Mouse (Mus musculus): ENCODE measurements at regions not wholly inside any gene's neighbourhood (a gene's known extent, or its start where the extent isn't known, plus 50 kb on each side); places are given as distances from the start of the nearest gene placed in this dataset.
A peak's percentile ranks its signal among the peaks of the same experiment; 100 is the strongest.
"Not testable (repeated sequence)": the region's sequence is repeated elsewhere in the genome, so short reads cannot be mapped to it uniquely, and the experiment has no call there.

DNA sequence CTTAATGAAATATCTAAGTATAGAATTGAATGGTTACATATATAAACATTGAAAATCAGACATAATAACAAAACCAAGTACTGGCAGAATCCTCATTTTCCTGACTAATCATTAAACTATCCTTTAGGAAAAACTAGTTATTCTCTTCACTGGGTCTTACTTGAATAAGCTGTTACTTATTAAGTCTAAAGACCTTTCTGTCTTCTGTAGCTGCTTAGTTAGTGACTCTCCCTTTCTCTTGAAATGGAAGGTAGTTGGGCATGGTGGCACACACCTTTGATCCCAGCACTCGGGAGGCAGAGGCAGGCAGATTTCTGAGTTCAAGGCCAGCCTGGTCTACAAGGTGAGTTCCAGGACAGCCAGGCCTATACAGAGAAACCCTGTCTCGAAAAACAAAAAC, 135.9 kb upstream of the Abcb5 start:
- not testable (repeated sequence) for H3K4me2 ChIP-seq; H3K27me3 ChIP-seq (replicated peaks); H3K4me3 ChIP-seq; ATAC-seq (ENCODE audit: extremely low read depth, insufficient number of reproducible peaks, low FRiP score, low TSS enrichment); H3K27ac ChIP-seq (replicated peaks); H3K9ac ChIP-seq; H3K36me3 ChIP-seq; H3K9me3 ChIP-seq
- 76% methylated on average over 2 of the region's 2 CpGs for WGBS
- peaks cover 25% of the 10 kb centered on the region for H3K4me1 ChIP-seq

- Histone ChIP-seq H3K4me1 (peaks cover 25% of the 10 kb centered on the region), H3K4me2 (no peak overlapping the region), H3K9me3 (no peaks in the 10 kb centered on the region), H3K27me3 (replicated peaks) (no peaks in the 10 kb centered on the region), H3K27ac (replicated peaks) (peak overlapping the region; percentile 60), H3K36me3 (no peaks in the 10 kb centered on the region), H3K9ac (no peak overlapping the region), H3K4me3 (no peak overlapping the region)
- no peak for ATAC-seq (ENCODE audit: extremely low read depth, insufficient number of reproducible peaks, low FRiP score, low TSS enrichment)
Observed at GRCm38 (mm10) chr12:119099736-119100135, 133.5 kb upstream of the Abcb5 start.

DNA sequence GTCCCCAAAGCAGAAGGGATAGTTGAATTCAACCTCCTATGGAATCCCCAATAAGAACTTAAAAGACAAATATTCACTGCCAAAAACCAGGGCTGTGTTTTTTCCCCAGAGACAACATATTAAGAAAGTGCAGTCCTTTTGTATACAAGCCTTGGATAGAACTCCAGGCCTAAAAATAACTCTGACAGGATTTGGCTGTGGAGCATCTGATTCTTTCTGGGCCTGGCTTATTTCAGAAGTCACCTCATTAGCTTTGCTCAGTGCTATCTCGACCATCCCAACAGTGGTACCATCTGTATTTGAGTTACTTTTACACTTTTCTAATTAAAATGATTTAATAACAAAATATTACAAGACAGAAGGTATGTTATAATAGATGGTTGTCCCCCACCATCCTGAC, 131.6 kb upstream of the Abcb5 start:
- Histone ChIP-seq H3K4me3 (no peak overlapping the region), H3K9me3 (no peaks in the 10 kb centered on the region), H3K9ac (no peak overlapping the region), H3K36me3 (no peaks in the 10 kb centered on the region), H3K27ac (replicated peaks) (peak overlapping the region; percentile 70), H3K4me2 (no peak overlapping the region), H3K27me3 (replicated peaks) (no peaks in the 10 kb centered on the region), H3K4me1 (peaks cover 30% of the 10 kb centered on the region)
- ATAC-seq (ENCODE audit: extremely low read depth, insufficient number of reproducible peaks, low FRiP score, low TSS enrichment), result no peak
- WGBS, result 10% methylated on average over 1 of the region's 1 CpGs

- no peak overlapping the region for H3K4me2 ChIP-seq
- H3K27me3 ChIP-seq (replicated peaks), result no peaks in the 10 kb centered on the region
- 86% methylated on average over 1 of the region's 1 CpGs for WGBS
- ATAC-seq (ENCODE audit: extremely low read depth, insufficient number of reproducible peaks, low FRiP score, low TSS enrichment), result no peak
- no peak overlapping the region for H3K4me3 ChIP-seq
- H3K27ac ChIP-seq (replicated peaks), result no peak overlapping the region
- no peaks in the 10 kb centered on the region for H3K36me3 ChIP-seq
- peaks cover 18% of the 10 kb centered on the region for H3K4me1 ChIP-seq
- no peak overlapping the region for H3K9ac ChIP-seq
- H3K9me3 ChIP-seq, result no peaks in the 10 kb centered on the region
Observed at GRCm38 (mm10) chr12:119094314-119094713, 128.1 kb upstream of the Abcb5 start.

- H3K4me1 ChIP-seq, result peaks cover 12% of the 10 kb centered on the region
- no peaks in the 10 kb centered on the region for H3K36me3 ChIP-seq
- no peak for ATAC-seq (ENCODE audit: extremely low read depth, insufficient number of reproducible peaks, low FRiP score, low TSS enrichment)
- WGBS, result 81% methylated on average over 2 of the region's 2 CpGs
- H3K4me3 ChIP-seq, result no peak overlapping the region
- H3K9ac ChIP-seq, result no peak overlapping the region
- no peak overlapping the region for H3K27ac ChIP-seq (replicated peaks)
- no peak overlapping the region for H3K4me2 ChIP-seq
- no peaks in the 10 kb centered on the region for H3K27me3 ChIP-seq (replicated peaks)
- no peaks in the 10 kb centered on the region for H3K9me3 ChIP-seq
Observed at GRCm38 (mm10) chr12:119093402-119093801, 127.2 kb upstream of the Abcb5 start.

DNA sequence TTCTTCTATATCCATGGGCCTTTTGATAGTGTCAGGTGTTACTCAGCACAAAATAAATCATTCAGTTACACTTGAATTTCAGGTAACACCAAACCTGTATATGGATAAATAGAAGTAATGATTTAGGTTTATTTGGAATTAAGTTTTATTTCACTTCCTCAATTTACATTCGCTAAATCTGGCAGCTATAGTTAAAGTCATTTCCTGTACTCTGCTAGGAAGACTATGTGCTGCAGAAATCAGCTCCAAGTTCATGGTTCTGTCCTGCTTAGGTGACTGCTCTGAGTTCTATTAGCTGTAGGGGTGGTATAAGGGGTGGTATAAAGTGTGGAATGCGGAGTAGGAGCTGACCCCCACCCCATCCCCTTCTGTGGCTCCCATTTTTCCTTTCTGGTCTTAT, 123.1 kb upstream of the Abcb5 start:
- Histone ChIP-seq H3K4me3 (no peak overlapping the region), H3K27me3 (replicated peaks) (no peaks in the 10 kb centered on the region), H3K36me3 (no peaks in the 10 kb centered on the region), H3K9me3 (no peaks in the 10 kb centered on the region), H3K27ac (replicated peaks) (no peak overlapping the region), H3K4me2 (no peak overlapping the region), H3K4me1 (peaks cover under 1% of the 10 kb centered on the region; the same call in 1 of the 2 replicates), H3K9ac (no peak overlapping the region)
- WGBS, result 68% methylated on average over 2 of the region's 2 CpGs
- ATAC-seq (ENCODE audit: extremely low read depth, insufficient number of reproducible peaks, low FRiP score, low TSS enrichment), result no peak

DNA sequence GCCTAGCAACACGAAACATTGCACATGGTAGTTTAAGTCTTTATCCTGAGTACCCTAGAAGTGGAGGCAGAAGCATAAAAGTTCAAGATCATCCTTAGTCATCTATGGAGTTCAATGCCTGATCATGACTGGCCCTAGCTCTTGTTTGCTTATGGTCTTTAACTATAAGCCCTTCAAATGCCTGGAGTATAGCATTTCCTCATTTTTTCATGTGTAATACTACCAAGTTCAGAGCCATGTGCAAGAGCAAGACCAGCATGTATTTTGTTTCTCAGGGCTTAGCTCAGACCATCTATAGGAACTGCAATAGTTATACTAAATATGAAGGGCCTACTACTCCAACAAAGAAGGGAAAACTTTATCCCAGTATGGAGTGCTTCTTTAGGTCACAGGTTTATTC, 122.4 kb upstream of the Abcb5 start:
- no peak overlapping the region for H3K4me2 ChIP-seq
- no peaks in the 10 kb centered on the region for H3K27me3 ChIP-seq (replicated peaks)
- H3K9me3 ChIP-seq, result no peaks in the 10 kb centered on the region
- H3K9ac ChIP-seq, result no peak overlapping the region
- no peak for ATAC-seq (ENCODE audit: extremely low read depth, insufficient number of reproducible peaks, low FRiP score, low TSS enrichment)
- H3K4me3 ChIP-seq, result no peak overlapping the region
- 78% methylated on average over 1 of the region's 1 CpGs for WGBS
- no peaks in the 10 kb centered on the region for H3K4me1 ChIP-seq
- H3K36me3 ChIP-seq, result no peaks in the 10 kb centered on the region
- no peak overlapping the region for H3K27ac ChIP-seq (replicated peaks)

GRCm38 (mm10) chr12:119084814-119085213, 118.6 kb upstream of the Abcb5 start:
- no peaks in the 10 kb centered on the region for H3K9me3 ChIP-seq

DNA sequence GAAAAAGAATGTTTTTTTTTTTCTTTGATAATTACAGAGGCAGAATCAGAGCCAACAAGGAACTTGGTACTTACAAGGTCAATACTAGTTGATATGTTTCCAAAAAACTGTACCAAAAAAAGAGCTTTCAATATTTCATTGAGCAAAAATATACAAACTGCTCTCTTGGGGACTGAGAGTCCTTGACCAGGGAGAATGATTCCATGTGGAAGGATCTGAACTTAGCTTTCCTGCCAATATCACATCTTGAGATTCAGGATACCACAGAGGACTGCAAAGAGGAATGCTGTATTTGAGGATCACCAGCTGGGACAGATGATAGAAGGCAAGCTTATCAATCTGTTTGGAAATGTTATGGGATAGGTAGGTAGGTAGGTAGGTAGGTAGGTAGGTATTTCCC, 116.6 kb upstream of the Abcb5 start:
- Histone ChIP-seq H3K27ac (replicated peaks) (no peak overlapping the region), H3K9ac (no peak overlapping the region)

More at GRCm38 (mm10) chr12:119084814-119085213, 118.6 kb upstream of the Abcb5 start:
- ATAC-seq (ENCODE audit: extremely low read depth, insufficient number of reproducible peaks, low FRiP score, low TSS enrichment), result no peak
- Histone ChIP-seq H3K9ac (no peak overlapping the region), H3K36me3 (no peaks in the 10 kb centered on the region), H3K27ac (replicated peaks) (no peak overlapping the region), H3K4me2 (no peak overlapping the region), H3K27me3 (replicated peaks) (no peaks in the 10 kb centered on the region), H3K4me3 (no peak overlapping the region), H3K4me1 (no peaks in the 10 kb centered on the region)
- WGBS, result 60% methylated on average over 2 of the region's 2 CpGs

GRCm38 (mm10) chr12:119075825-119076224, 109.6 kb upstream of the Abcb5 start:
- Histone ChIP-seq H3K4me2 (no peak overlapping the region), H3K36me3 (no peaks in the 10 kb centered on the region), H3K4me1 (peaks cover 8% of the 10 kb centered on the region), H3K9ac (no peak overlapping the region), H3K9me3 (no peaks in the 10 kb centered on the region), H3K27me3 (replicated peaks) (no peaks in the 10 kb centered on the region), H3K4me3 (no peak overlapping the region), H3K27ac (replicated peaks) (no peak overlapping the region)
- 63% methylated on average over 1 of the region's 1 CpGs for WGBS
- ATAC-seq (ENCODE audit: extremely low read depth, insufficient number of reproducible peaks, low FRiP score, low TSS enrichment), result no peak

More for the DNA sequence above, 116.6 kb upstream of the Abcb5 start:
- Histone ChIP-seq H3K4me3 (no peak overlapping the region), H3K27me3 (replicated peaks) (no peaks in the 10 kb centered on the region), H3K4me1 (no peaks in the 10 kb centered on the region), H3K9me3 (no peaks in the 10 kb centered on the region), H3K4me2 (no peak overlapping the region), H3K36me3 (no peaks in the 10 kb centered on the region)
- no peak for ATAC-seq (ENCODE audit: extremely low read depth, insufficient number of reproducible peaks, low FRiP score, low TSS enrichment)

DNA sequence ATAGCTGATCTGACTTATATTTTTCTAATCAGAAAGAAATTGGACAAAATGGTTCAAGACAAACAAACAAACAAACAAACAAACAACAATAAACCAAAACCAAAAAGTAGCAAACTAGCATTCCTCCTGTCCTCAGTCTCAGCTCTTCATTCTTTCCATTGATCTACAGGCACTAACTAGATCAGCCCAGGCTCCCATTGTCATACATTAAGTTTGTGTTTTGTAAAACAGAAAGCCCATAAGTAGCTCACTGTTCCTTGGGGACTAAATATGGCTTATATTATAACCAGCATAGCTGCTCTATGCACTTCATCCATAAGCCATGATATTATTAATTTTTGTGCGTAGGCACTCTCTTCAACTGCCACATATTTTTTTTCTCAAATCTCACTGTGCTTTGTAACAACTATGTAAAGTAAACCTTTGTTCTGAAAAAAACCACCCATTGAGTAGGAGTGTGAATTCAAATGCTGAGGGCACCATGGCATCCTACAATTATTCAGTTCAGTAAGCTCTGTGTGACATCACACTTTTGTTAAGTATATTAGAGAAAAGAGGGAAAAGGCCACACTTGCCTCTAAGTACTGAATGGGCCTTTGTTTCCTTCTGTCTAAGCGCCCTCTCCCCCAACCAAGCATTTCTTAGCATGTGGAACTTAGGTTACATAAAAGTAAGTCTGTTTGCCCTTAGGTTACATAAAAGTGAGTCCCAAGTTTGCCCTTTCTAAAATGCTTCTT, 108.7 kb upstream of the Abcb5 start:
- Histone ChIP-seq H3K9me3 (no peaks in the 10 kb centered on the region), H3K36me3 (no peaks in the 10 kb centered on the region), H3K27me3 (replicated peaks) (no peaks in the 10 kb centered on the region), H3K4me2 (no peak overlapping the region), H3K9ac (no peak overlapping the region), H3K27ac (replicated peaks) (no peak overlapping the region), H3K4me3 (no peak overlapping the region), H3K4me1 (peaks cover 8% of the 10 kb centered on the region)
- no peak for ATAC-seq (ENCODE audit: extremely low read depth, insufficient number of reproducible peaks, low FRiP score, low TSS enrichment)
- 75% methylated on average over 2 of the region's 2 CpGs for WGBS

DNA sequence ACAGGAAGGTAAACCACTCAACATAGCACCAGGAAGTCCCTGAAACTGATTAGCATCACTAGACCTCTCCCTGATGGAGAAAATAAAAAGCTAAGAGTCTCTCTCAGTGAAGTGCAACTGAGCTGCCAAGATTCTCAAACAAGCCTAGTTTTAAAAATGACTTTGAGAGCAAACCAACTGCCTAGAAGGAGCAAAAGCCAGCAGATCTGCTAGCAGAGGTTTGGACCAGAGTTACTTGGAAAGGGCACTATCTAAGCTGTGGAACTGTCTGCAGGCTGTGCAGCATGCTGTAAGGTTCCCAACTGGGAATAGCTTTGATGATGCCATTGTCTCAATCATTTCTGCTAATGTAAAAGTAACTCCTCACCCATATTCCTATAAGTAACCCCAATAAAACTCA, 107.9 kb upstream of the Abcb5 start:
- Histone ChIP-seq H3K9ac (no peak overlapping the region), H3K36me3 (no peaks in the 10 kb centered on the region), H3K9me3 (no peaks in the 10 kb centered on the region), H3K27me3 (replicated peaks) (no peaks in the 10 kb centered on the region), H3K4me3 (no peak overlapping the region), H3K4me2 (no peak overlapping the region), H3K27ac (replicated peaks) (0 out of 2 replicates have a peak overlapping the region, but pooled peaks have one; percentile 5), H3K4me1 (peaks cover 8% of the 10 kb centered on the region)
- no peak for ATAC-seq (ENCODE audit: extremely low read depth, insufficient number of reproducible peaks, low FRiP score, low TSS enrichment)
